Mouse (Mus musculus) adrenal gland, adult 8-10 months (tissue): Measurements from ENCODE around the gene Zc3h10. TPM values are rescaled to one million over a fixed set of nuclear protein-coding genes. Genes with fewer than 3 reads are reported as not detected.
"Not testable (repeated sequence)": the region's sequence is repeated elsewhere in the genome, so short reads cannot be mapped to it uniquely, and the experiment has no call there.

ENCODE experiments used
- DNase-seq: peaks from one replicate; pipeline ENCODE4 v3.0.0; 2022
- total RNA-seq, 4 experiments: library from RNA; stranded (reverse); gene quantifications; 2 replicates each; pipeline ENCODE4 v1.2.4; 2022

Gene Zc3h10
- total RNA-seq, 4 experiments from 2014 or later, result 12.9 to 15.0 (median 13.6) TPM

DNA sequence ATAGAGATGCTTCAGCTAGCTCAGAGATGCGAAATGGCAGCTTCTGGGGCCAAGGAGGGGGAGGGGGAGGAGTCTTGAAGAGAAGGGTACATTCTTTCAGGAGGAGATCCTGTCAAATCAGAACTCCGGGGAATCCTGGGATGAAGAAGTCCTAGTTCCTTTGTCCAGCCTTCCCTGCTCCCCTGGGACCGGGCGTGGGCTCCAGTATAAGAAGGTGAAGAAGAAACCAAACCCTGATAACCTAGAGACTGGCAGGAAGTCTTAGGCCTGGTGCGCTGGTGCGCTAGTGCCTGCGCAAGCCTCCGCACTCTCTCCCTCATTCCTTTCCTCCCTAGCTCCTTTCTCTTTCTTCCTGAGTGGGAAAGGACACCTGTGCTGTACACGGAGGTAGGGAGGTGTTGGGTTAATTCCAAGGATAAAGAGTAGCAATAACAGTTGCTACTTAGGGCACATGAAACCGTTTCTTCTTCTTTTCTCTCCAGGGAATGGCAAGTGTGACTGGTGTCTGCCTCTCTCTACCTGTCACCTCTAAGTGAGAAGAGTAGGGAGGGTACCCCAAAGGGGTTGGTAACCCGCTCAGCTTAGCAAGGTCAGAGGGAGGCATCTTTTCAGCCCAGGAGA lies 23.4 kb downstream of the Zc3h10 start:
- DNase-seq, result no peak

GRCm38 (mm10) chr10:128522351-128522750 lies 25.2 kb downstream of the Zc3h10 start:
- DNase-seq, result no peak

GRCm38 (mm10) chr10:128520591-128520990 lies 27.0 kb downstream of the Zc3h10 start:
- DNase-seq, result no peak

GRCm38 (mm10) chr10:128518833-128519232 lies 28.7 kb downstream of the Zc3h10 start:
- no peak for DNase-seq

- DNase-seq, result no peak
Measured at GRCm38 (mm10) chr10:128516677-128517076, 30.9 kb downstream of the Zc3h10 start.

DNA sequence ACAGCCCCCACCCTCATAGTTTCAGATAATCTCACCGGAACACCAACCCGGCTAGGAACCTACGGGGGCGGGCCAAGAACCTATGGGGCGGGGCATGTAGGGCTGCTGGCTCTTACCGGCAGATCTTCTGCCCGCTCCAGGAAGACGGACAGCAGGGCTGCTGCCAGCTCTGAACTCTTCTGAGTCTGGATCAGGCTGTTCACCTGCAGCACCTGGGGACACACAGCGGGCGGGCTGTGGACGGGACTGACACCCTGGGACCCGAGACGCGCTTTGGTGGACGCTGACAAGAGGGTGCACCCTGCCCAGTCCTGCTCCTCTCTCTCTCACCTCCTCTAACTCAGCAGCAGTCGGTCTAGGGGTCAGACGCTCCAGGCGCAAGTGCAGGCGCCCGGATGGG lies 31.5 kb downstream of the Zc3h10 start:
- no peak for DNase-seq

DNA sequence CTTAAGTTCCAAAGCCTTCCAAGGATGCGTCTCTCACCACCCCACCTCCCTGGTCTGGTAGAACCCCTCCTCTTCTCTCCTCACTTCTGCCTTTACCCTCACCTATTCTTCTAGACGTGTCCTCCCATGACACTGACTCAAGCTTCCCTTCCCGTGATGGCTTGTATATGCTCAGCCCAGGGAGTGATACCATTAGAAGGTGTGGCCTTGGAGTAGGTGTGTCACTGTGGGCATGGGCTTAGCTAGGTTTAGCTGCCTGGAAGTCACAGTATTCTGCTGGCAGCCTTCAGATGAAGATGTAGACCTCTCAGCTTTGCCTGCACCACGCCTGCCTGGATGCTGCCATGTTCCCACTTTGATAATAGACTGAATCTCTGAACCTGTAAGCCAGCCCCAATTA lies 32.5 kb downstream of the Zc3h10 start:
- DNase-seq, result no peak

GRCm38 (mm10) chr10:128511761-128512160 lies 35.8 kb downstream of the Zc3h10 start:
- no peak for DNase-seq

DNA sequence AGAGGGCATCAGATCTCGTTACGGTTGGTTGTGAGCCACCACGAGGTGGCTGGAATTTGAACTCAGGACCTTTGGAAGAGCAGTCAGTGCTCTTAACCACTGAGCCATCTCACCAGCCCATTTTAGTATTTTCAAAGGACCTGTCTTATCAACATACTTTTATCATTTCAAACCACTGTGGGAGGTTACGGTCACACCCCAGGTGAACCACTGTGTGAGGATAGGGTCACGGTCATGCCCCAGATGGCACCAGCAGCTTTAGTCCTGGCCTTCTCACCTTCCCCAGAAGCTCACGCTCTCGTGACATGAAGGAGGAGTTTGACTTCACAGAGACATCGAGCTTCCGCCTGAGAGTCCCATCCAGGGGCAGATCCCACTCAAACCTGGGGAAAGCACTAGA lies 36.4 kb downstream of the Zc3h10 start:
- no peak for DNase-seq

GRCm38 (mm10) chr10:128510301-128510700 lies 37.3 kb downstream of the Zc3h10 start:
- DNase-seq, result no peak

GRCm38 (mm10) chr10:128509831-128510230 lies 37.7 kb downstream of the Zc3h10 start:
- no peak for DNase-seq

GRCm38 (mm10) chr10:128509203-128509602 lies 38.4 kb downstream of the Zc3h10 start:
- no peak for DNase-seq

- no peak for DNase-seq
Measured at GRCm38 (mm10) chr10:128508260-128508659, 39.3 kb downstream of the Zc3h10 start.

- no peak for DNase-seq
Measured at GRCm38 (mm10) chr10:128505974-128506373, 41.6 kb downstream of the Zc3h10 start.

DNA sequence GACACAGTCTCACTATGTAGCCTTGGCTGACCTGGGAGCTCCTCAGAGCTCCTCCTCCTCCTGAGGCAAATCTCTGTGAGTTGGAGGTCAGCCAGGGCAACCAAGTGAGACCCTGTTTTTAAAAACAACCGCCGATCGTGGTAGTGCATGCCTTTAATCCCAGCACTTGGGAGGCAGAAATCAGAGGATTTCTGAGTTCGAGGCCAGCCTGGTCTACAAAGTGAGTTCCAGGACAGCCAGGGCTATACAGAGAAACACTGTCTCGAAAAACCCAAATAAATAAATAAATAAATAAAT lies 42.3 kb downstream of the Zc3h10 start:
- DNase-seq, result not testable (repeated sequence)

DNA sequence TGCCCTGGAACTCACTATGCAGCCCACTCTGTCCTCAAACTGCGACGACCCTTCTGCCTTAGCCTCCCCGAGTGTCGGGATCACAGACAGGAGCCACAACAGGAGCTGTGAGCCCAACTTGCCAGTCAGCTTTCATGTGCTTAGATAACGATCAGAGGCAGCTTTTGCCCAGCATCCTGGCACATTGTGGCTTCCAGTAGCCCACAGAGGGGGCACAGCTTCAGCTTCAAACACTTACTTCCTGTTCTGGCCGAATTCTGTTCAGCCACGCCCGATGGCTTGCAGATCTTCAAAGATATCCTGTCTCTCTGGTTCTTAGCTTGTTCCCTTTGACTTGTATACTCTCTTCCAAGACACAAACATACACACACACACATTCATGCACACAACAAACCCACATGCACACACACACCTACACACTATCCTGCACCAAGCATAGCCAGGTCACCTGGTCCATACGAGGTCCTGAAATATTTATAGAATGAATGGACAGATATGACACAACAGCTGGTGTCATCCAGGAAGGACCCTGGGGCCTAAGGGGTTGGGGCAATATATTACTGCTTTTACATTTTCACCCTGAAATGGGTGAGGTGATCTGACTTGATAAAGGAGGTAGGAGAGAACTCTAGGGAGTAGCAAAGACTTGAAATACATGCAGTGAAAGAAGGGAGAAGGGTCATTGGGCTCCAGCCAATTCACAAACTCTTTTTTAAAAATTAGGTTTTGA lies 42.8 kb downstream of the Zc3h10 start:
- DNase-seq, result no peak

DNA sequence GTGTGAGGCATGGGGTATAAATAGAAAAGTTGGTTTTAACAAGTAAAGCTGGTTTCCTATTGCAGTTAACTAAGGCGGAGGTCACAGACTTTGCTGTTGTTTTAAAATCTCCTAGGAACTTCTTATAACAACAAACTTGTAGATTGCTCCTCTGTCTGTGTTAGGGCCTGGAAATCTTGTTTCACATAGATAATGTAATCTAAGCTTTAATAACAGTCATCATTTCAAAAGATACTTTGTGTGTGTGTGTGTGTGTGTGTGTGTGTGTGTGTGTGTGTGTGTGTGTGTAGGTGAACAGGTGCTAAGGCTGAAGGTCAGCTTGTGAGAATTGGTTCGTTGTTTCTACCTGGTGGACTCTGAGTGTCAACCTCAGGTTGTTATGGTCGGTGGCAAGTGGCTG lies 43.6 kb downstream of the Zc3h10 start:
- no peak for DNase-seq

DNA sequence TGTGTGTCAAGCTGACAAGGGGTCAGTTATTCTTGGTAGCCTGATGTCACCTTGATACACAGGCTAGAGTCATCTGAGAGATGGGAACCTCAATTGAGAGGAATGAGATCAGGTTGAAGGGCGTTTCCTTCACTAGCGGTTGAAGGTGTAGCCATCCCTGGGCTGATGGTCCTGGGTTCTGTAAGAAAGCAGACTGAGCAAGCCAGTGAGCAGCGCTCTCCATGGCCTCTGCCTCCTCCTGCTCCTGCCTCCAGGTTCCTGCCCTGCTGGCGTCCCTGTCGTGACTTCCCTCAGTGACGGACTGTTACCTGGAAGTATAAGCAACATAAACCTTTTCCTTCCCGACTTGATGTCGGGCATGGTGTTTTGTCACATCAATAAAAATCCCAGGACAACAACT lies 44.0 kb downstream of the Zc3h10 start:
- no peak for DNase-seq

DNA sequence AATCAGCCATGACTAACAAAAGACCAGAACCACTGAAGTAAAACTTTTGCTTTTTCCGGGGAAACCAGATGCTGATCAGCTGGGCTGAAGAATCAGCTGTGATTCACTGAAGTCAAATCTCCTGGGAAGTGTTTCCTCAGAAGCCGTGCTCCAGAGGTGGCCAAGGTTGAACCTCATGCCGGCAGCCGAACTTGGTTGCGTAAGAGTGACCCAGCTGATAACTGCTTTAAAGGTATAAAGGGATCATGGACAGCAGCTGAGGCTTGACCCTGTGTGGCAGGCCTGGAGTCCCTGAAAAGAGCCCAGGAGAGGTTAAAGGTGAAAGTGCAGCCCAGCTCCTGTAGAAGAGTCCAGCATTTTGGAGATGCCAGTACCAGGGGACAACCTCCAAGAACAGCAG lies 45.2 kb downstream of the Zc3h10 start:
- peak; percentile 73 for DNase-seq

GRCm38 (mm10) chr10:128499116-128499671 lies 48.4 kb downstream of the Zc3h10 start:
- peak; percentile 66 for DNase-seq

DNA sequence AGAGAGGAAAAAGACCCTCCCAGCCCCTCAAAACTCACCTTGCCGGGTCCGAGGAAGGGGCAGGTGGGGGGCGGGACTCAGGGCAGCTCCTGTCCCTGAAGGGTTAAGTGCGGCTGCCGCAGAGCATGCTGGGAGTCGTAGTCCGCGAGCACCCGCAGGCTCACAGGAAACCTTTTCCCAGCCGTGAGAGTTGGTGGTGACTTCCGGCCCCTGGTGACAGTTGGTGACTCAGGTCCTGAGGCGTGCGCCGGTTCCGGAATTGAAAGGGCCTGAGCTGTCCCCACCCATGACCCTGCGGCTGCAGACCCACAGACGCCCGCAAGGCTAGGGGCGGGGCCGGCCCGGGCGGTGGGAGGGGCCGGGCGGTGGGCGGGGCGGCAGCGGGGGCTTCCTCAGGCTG lies 49.0 kb downstream of the Zc3h10 start, which contains the start of gene Myl6b:
TSS of gene Myl6b (minus strand) at position 96 of the 400 bp plus-strand sequence.
- DNase-seq, result peak; percentile 98

GRCm38 (mm10) chr10:128497134-128497737 lies 50.3 kb downstream of the Zc3h10 start:
- no peak for DNase-seq

GRCm38 (mm10) chr10:128496509-128497077 lies 51.0 kb downstream of the Zc3h10 start:
- DNase-seq, result no peak
